Mouse (Mus musculus): Measurements from ENCODE around the gene Zscan26. TPM values are rescaled to one million over a fixed set of nuclear protein-coding genes. Genes with fewer than 3 reads are reported as not detected.
"Not testable (repeated sequence)": the region's sequence is repeated elsewhere in the genome, so short reads cannot be mapped to it uniquely, and the experiment has no call there.

The Zscan26 gene
- 10 to 100 TPM; 28.9 to 37.3 TPM for total RNA-seq (2021)
- long read RNA-seq, experiment 1, full-length matches to known transcripts: 4 of 5 reads
- long read RNA-seq, experiment 1, partial matches to known transcripts: 0 of 5 reads
- long read RNA-seq, experiment 1, other reads (novel, unspliced or antisense): 1 of 5 reads
- long read RNA-seq, experiment 2, partial matches to known transcripts: 1 of 2 reads
- long read RNA-seq, experiment 2, other reads (novel, unspliced or antisense): 1 of 2 reads

DNA sequence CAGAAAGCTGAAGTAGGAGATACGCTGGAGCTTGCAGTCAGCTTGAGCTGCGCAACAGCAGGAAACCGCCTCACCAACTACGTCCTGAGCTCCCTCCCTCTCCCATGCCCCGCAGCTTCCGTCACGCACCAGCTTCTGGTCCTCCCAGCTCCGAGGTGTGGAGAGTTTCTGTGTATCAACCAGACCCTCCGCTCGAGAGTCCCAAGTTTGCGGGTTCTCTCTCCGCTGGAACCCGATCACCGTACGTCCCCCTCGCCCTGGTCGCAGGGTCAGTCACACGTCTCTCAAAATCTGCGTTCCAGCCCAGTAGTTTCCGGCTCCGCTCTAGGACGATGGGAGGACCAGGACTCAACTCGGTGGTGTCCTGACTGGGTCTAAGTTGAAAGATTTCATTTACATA is at the start of gene Zscan26:
Zscan26 (minus strand) TSS at position 282 of the 400 bp plus-strand sequence.
- peak; percentile 90 for DNase-seq

DNA sequence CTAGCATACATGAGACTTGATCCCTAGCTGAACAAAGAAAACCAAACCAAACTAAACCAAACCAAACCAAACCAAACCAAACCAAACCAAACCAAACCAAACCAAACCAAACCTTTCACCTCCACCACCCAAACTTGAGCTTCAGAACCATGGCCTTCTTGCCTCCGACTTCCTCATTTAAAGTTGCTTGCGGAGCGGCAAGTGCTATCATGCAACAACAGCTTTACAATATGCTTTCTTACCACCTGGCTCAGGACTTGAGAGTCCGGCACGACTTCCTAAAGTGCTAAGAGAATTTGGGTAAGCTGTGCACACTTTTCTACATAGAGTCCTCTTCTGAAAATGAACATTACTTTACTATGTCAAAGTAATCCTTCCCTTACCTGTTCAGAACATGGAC is 48.8 kb upstream of the Zscan26 start:
- no peak for DNase-seq

DNA sequence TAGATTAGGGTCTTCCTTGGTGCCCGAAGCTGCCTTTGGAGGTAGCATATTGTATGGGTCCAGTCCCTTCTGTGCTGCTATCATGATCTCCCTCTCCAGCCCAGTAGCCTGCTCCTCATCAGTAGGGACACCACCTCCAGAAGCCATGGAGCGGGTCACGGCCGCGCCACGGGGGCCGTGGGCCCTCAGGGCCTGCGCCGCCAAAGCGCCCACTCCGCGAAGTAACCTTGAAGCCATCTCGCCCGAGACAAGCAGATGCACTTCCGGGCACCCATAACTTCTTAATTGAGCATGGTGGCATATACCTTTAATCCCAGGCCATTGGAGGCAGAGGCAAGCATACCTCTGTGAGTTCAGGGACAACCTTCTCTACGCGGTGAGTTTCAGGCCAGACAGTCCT is 47.7 kb upstream of the Zscan26 start, which contains the start of gene Gm11273:
Gm11273 (minus strand) TSS at position 237 of the 400 bp plus-strand sequence.
- DNase-seq: not testable (repeated sequence)

DNA sequence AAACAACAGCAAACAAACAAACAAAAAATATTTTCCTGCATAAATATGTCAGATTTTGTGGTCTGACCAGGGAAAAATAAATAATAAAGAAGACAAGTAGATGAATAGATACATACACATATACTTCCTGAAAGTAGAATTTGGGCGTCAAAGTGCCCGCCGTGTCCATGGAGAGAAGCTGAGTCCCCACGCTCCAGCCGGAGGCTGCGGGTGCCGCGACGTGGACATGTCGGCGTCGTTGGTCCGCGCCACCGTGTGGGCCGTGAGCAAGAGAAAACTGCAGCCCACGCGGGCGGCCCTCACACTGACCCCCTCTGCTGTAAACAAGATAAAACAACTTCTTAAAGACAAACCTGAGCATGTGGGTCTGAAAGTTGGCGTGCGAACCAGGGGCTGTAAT is 41.5 kb upstream of the Zscan26 start, which contains the start of gene AK157302:
AK157302 (plus strand) TSS at position 144 of the 400 bp plus-strand sequence.
- peak; percentile 25 for DNase-seq

DNA sequence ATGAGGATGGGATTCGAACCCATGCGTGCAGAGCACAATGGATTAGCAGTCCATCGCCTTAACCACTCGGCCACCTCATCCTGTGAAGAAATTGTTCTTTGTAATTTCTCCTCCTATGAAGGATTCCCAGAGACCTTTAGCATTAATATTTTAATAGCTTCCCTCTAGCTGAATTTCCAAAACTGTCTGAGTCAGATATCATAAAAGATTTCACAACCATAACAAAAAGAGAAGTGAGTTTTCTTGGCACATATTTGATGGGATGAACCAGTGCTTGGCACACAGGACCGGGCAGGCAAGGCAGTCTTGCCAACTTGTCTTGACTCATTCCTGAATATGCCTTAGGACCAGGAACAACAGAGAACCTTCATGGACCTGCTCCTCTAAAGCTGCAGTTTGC is 39.3 kb upstream of the Zscan26 start:
- DNase-seq: peak; percentile 22

DNA sequence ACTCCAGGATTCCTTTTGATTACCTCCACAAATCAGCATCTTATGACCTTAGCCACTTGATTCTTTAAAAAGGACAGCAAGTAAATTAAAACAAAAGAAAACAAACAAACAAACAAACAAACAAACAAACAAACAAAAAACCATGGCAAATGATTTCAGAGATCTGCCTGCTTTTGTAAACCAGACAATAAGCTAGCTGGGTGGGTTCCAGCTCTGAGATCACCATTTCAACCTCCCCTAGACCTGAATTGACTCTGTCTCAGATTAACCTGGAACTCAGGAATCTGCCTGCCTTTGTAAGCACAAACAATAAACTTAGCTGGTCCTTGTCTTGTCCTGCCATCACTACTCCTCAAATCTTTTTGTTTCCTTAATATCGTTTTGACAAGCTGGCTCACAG is 33.4 kb upstream of the Zscan26 start:
- no peak for DNase-seq

DNA sequence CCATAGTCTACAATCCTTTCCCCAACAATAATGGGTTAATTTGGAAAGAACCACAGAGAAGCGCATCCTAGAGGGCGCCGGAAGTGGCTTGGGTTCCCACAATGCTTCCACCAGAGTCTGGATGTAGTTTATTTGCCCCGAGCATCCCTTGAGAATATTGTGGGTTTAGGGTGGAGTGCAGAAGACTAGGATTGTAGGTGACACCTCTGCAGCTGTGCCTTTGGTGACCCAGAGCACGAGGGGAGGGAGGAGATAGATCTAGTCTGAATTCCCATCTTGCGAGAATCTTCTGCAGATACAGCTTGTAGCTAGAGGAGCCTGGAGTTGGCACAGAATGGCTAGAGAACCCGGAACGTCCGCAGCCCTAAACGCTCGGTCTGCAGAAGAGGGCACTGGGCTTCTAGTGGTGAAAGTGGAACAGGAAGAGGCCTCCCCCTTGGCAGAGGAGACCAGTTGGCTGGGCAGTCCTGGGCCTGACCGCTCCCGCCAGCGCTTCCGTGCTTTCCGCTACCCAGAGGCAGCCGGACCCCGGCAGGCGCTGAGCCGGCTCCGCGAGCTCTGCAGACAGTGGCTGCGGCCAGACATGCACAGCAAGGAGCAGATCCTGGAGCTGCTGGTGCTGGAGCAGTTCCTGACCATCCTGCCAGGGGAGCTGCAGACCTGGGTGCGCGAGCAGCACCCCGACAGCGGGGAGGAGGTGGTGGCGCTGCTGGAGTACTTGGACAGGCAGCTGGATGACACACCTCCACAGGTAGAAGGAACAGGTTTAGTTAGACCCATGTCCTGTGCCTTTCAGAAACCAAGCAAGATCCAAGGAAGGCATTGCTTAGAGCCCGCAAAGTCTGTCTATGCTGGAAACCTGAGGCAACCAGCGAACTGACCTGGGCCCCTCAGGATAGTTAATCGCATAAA is 25.5 kb upstream of the Zscan26 start, which contains the start of the genes Zkscan4 and Gm10065:
Zkscan4 (plus strand) TSS at position 149 of the 912 bp plus-strand sequence.
Gm10065 (minus strand) TSS at position 683 of the 912 bp plus-strand sequence.
- DNase-seq: peak; percentile 82

DNA sequence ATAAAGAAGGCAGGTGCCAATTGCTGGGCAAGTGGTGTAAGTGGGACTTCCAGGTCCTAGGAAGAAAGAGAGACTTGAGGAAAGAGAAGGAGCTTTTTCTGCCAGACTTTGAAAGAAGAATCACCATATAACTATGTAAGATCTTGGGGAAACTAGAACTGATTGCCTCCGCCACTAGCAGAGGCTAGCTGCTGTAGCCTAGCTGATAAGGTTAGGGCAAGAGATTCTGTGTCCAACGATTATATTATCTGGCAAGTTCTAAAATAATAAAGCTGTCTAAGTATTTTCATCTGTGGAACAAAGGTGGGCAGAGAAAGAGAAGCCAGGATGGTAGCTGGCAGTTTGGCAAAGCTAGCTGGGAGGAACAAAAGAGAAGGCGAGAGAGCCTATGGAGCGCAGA is 18.9 kb upstream of the Zscan26 start:
- DNase-seq: no peak

DNA sequence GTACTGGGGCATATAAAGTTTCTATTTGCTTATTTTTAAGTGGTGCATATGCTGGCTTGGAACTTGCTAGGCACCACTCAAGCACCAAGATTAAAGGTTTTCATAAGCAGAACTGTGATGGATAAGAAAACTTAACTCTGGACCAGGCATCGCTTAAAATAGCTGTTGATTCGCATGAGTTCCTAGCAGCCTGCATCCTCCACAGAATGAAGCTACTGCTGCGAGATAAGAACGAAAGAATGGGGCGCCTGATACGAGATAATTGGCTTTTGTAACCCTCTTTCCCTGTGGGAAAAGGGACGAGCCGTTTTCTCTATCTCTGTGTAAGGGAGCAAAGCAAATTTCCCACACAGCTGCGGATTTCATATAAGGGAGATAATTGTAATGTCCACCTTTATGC is 15.6 kb upstream of the Zscan26 start:
- DNase-seq: no peak

DNA sequence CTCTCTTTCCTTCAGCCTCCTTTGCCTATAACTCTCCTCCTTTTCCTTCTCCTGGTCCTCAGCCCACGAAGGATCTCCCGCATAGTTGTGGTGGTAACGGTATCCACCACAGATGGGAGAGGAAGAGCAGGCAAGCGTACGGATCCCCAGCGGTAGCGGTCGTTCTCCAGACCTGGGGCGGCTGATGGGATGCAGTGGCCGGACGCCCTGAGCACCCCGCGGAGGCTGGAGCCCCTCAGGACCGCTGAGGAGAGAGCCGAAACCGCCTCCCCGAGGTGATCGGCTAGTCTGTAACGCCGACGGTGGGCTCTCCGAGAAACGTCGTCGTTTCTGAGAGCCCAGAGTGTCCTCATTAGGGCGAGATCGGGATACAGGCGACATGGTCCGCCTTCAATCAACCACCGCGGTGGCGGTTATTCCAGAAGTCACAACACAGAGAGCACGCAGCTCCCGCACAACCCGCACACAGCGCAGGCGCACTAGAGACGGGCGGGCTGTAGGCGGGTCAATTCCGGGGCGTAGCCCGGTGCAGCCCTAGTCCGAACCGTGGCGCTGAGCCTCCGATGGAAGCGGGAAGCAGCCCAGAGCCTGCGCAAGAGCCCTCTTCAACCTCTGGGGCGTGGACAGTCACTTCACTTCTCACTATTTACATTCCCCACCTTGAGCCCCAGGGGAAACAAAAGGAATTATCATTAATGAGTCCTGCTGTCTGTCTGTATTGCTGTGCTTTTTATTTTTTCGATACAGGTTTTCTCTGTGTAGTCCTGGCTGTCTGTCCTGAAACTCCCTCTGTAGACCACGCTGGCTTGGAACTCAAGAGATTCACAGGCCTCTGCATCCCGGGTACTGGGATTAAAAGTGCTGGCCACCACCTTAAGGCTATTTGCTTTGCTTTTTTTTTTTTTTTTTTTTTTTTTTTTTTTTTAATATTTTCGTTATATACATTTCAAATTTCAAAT is 14.8 kb upstream of the Zscan26 start, which contains the start of gene Nkapl:
Nkapl (minus strand) TSS at position 449 of the 959 bp plus-strand sequence.
- DNase-seq: peak; percentile 89

DNA sequence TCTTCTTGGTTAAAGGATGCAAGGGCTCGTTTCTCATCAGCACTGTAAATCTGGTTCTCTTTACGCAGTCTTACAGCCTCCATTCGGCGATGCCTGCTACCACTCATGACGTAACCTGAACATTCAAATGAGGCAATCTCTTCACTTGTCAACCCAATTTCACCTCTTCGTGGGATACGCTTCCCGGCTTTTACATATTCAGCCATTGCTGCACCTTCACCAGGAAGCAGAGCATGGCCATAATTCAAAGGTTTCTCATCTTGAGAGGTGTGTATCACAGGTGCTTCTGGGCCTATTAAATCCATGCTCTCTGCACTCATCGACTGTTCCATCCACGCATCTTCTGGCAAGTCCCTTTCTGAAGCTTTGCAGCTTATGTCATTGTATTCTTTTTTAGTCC is 13.8 kb upstream of the Zscan26 start:
- no peak for DNase-seq

DNA sequence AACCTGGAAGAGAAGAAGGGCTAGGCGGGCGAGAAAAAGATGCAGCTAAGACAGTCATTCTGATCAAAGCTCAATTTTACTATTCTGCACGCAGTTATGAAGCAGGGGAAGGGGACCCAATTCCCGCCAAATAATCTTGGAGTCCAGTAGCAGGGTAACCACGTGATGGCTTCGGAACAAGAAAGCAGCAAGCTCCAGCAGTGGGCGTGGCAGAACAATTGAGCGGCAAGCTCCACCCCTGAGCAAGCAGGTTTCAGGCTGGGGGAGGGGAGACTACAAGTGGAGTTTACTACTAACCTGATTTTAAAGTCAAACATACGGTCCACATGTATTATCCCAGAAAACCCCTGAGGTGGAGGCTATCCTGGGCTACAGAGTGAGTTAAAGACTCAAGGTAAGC is 9.0 kb upstream of the Zscan26 start:
- DNase-seq: not testable (repeated sequence)

DNA sequence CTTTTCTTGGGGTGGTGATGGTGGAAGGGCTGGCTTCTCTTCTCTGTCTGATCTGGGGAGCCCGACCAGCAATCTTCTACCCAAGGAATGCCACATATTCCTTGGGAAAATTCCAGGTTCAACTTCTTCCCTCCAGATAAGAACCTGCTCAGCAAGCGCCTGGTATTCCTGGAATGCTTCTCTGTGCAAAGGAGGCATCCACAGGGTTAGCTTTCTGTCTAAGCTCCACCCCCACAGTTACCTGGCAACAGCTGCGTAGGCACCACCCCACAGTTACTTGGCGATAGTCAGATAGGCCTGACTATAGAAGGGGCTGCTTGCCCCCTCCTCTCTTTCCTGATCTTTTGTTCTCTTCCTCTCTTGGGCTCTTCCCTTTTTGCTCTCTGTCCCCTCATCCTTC is 2.8 kb upstream of the Zscan26 start:
- no peak for DNase-seq

DNA sequence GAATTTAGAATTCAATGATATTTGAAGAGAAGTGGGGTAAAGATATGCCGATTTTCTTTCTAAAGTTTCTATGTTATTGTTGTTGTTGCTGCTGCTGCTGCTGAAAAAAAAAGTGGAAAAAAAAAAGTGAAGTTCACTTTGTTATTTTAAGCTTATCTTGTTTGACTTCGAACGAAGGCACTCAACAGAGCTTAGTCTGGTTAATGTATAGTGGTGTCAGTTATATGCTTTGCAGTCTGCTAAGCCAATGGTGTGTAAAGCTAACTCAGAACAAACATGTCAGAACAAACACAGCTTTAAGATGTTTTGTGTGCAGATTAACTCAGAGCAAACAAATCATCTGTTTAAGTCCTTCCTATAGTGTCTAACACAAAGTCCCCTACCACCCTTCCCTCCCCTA is 603 bp upstream of the Zscan26 start:
- DNase-seq: no peak

DNA sequence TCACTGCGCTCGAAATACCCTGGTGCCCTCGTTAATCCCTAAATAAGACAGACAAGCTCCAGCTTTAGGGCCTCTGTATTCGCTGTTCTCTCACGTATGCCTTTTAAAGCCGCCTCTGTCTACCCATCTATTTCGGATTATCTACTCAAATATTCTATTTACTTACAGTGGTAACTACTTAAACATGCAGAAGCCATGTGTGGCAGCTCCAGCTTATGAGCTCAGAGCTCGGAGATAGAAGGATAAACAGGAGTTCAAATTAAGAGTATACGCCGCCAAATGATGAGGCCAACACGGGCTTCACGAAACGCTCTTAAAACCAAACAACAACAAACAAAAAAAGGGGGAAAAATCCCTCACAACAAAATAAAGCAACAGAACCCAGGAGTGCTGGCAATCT is 488 bp downstream of the Zscan26 start:
- no peak for DNase-seq

DNA sequence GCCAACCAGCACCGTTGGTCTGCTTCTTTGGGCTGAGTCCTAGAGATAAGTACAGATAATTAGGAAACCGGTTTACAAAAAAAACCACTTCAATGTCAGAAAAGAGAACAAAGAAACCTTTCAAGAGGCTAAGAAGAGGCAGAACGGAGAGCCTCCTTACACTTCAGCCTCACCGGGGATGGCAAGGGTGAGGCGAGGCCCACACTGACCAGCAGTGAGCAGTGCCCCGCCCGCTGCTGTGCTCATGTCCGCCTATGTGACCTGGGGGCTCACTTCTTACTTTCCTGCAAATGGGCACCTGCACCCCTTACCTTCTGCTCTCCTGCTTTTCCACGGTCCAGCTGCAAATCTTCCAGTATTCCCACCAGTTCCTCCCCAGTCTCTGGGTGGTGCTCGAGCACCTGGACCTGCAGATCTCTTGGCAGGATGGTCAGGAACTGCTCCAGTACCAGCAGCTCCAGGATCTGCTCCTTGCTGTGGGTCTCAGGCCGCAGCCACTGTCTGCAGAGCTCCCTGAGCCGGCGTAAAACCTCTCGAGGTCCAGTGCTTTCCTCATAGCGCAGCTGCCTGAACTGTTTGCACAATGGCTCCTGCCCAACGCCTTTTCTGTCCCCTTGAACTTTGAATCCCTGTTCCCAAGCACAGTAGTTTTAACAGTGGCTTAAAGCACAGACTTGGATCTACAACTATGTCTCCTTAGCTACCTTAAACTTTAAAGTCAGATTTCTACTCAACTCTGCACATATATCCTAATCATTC is 5.5 kb downstream of the Zscan26 start:
- no peak for DNase-seq

DNA sequence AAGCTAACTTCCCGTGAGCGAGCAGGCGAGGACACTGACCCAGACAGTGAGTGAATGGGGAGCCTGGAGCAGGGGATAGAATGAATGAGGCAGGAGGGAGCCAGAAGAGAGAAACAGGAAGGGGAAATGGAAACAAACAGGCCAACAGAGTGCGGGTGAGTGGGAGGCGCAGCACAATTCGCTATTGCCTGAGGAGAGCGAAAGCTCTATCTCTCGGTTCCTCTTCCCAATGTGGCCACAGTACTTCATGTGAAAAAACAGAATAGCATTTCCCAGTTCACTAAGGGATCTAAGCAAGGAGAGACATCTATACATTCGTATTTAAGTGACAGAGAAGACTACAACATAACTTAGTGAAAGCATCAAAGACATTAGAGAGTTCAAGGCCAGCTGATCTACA is 6.7 kb downstream of the Zscan26 start:
- DNase-seq: no peak

DNA sequence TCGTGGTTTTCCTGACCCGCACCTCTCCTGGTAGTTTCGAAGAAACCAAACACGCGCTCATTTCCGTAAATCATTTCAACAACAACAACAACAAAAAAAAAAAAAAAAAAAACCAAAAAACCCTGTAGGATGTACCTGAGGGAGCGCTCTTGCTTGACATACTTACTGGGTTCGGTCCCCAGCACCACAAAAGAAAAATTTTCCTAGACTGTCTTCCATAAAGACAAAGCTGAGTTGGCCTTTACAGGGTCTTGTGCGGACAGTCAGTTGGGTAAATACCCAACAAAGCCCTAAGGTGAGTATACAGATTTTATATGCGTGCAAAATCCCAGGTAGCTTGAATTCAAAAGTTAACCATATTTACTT is 12.3 kb downstream of the Zscan26 start:
- DNase-seq: no peak

DNA sequence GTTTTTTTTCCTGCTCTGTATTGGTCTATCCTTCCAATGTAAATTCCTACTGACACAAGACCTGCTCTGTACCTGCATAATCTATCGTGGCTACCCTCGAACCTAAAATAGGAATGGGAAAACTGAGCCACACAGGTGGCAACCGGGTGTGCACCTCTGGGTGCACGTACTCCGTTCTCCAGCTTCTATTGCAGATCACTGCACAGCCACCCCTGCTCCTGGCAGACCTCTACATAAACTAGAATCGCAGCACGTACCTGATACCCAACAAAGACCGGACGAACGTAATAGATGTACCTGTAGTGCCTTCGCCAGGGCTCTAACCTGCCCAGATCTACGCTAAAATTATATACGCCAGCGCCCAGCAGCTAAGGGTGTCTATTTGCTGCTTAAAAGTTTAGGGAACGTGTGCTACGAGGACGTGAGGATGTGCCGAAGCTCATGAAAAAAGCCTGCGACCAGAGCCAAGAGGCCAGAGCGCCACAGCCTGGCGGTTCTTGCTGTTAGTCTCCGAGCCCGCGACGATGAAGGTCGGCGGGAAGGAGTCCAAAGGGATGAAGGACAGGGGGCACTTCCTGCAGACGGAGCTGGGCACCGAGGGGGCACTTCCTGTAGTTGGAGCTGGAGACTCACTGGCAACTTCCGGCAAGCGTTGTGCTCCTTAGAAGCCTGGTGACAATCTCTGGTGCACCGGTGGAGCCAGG is 12.9 kb downstream of the Zscan26 start, which contains the start of gene Pgbd1:
Pgbd1 (minus strand) TSS at position 556 of the 704 bp plus-strand sequence.
- DNase-seq: peak; percentile 81

DNA sequence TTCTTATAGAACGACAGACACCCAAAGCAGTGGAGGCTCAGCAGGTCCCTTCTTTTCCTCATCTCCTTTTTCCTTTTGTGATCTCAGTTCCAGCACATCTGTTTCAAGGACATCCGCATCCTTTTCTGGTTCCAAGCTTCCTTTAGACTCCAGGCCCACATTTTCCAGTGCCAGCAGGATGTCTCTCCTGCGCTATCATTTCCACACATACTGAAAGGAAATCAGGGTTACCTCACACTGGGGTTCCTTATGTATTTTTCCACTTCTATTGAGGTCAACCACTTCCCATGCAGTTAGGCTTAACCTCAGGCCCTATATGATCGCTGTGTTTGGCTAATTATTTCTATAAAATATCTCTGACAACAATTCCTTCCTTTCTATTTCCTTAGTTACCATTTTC is 18.1 kb downstream of the Zscan26 start:
- DNase-seq: no peak

Data from adrenal gland, postnatal 10 days (tissue).